Mouse (Mus musculus) CH12.LX (cell line): Measurements from ENCODE around the gene Cwc25.

Experiments used
- POLR2A ChIP-seq: IDR thresholded peaks from 2 replicates; pipeline ENCODE4 v1.6.1; 2011; ENCODE audit warnings: low read depth, mild to moderate bottlenecking, improper control_type of control experiment, low read length
- TBP ChIP-seq: conservative IDR thresholded peaks from 2 replicates; pipeline ENCODE4 v1.6.1; 2011; ENCODE audit warnings: low read depth, low read length, improper control_type of control experiment
- ZNF384 ChIP-seq: IDR thresholded peaks from 2 replicates; pipeline ENCODE4 v1.6.1; 2012; ENCODE audit warnings: low read depth, low read length, improper control_type of control experiment, inconsistent platforms

- TF ChIP-seq POLR2A (peak; percentile 57), TBP (0 out of 2 replicates have a peak, but pooled peaks have one; percentile 17), ZNF384 (no peak)
Measured at GRCm38 (mm10) chr11:97799994-97800690, 33.8 kb upstream of the Cwc25 start.
